Comparison of ENCODE assay signal across 29 mouse cellular contexts in the genomic region with DNA sequence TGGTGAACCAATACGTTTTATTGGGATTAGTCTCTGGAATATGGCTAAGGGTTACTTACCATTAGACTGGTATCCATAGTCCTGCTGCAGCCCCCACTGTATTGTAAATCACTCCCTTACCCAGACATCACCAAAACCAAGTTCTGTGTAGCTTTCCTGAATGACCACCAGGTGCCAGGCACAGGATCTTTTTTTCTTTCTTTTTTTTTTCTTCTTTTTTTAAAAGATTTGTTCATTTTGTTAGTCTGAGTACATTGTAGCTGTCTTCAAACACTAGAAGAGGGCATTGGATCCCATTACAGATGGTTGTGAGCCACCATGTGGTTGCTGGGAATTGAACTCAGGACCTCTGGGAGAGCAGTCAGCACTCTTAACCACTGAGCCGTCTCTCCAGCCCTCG.
"Had no signal": no experiment of that assay in that cellular context is flagged by ENCODE, and none has a peak within 500 bp of the region (broad histone marks: within the 10 kb centered on the region; RNA-seq: fewer than 3 reads in every experiment).

No protein-coding gene starts in this region.

- ATAC-seq: forebrain, embryonic 16.5 days; hindbrain, embryonic 16.5 days; intestine, embryonic 16.5 days had no signal

- H3K27ac ChIP-seq: gastrocnemius, adult 2 months; heart, adult 2 months; heart, embryonic 13.5 days; heart, embryonic 15.5 days; hindbrain, embryonic 10.5 days; hindbrain, embryonic 12.5 days; hindbrain, embryonic 14.5 days; kidney, embryonic 15.5 days; kidney, postnatal 0 days; limb, embryonic 10.5 days; limb, embryonic 12.5 days; liver, embryonic 13.5 days; liver, embryonic 15.5 days had no signal

- H3K9ac ChIP-seq: heart, embryonic 13.5 days; heart, embryonic 15.5 days; hindbrain, embryonic 12.5 days; hindbrain, embryonic 14.5 days; kidney, embryonic 15.5 days; limb, embryonic 12.5 days; liver, embryonic 13.5 days; liver, embryonic 15.5 days had no signal

- H3K4me3 ChIP-seq: gastrocnemius, adult 2 months; heart, adult 2 months; heart, embryonic 13.5 days; heart, embryonic 15.5 days; hindbrain, embryonic 10.5 days; hindbrain, embryonic 12.5 days; kidney, embryonic 15.5 days; limb, embryonic 10.5 days; limb, embryonic 12.5 days; liver, embryonic 13.5 days; liver, embryonic 15.5 days had no signal

- H3K4me1 ChIP-seq: heart, embryonic 15.5 days had no signal

- DNase-seq: gastrocnemius, adult 2 months; gastrocnemius, postnatal 10 days; gastrocnemius, postnatal 25 days; heart, adult 2 months; heart, postnatal 14 days; heart, postnatal 36 days; kidney, adult 11 months; kidney, adult 2 months; kidney, adult 9 months; kidney, postnatal 14 days; kidney, postnatal 36 days; layer of hippocampus, adult 9-11 months; layer of hippocampus, postnatal 36 days; liver; liver, embryonic 13.5 days had no signal

- H3K27me3 ChIP-seq: heart, embryonic 13.5 days; heart, embryonic 15.5 days; hindbrain, embryonic 12.5 days; kidney, embryonic 15.5 days; limb, embryonic 12.5 days; liver, embryonic 13.5 days; liver, embryonic 15.5 days had no signal

- H3K9me3 ChIP-seq: heart, embryonic 15.5 days; hindbrain, embryonic 12.5 days; limb, embryonic 10.5 days; limb, embryonic 12.5 days; liver, embryonic 15.5 days had no signal

- H3K36me3 ChIP-seq: hindbrain, embryonic 12.5 days; limb, embryonic 10.5 days; limb, embryonic 12.5 days had no signal

- H3K4me2 ChIP-seq: heart, embryonic 11.5 days; heart, embryonic 13.5 days; heart, embryonic 15.5 days; hindbrain, embryonic 12.5 days; hindbrain, embryonic 14.5 days; kidney, embryonic 15.5 days; limb, embryonic 12.5 days; liver, embryonic 13.5 days; liver, embryonic 15.5 days had no signal
